9 mouse cellular contexts compared by ENCODE assay signal in the genomic region with DNA sequence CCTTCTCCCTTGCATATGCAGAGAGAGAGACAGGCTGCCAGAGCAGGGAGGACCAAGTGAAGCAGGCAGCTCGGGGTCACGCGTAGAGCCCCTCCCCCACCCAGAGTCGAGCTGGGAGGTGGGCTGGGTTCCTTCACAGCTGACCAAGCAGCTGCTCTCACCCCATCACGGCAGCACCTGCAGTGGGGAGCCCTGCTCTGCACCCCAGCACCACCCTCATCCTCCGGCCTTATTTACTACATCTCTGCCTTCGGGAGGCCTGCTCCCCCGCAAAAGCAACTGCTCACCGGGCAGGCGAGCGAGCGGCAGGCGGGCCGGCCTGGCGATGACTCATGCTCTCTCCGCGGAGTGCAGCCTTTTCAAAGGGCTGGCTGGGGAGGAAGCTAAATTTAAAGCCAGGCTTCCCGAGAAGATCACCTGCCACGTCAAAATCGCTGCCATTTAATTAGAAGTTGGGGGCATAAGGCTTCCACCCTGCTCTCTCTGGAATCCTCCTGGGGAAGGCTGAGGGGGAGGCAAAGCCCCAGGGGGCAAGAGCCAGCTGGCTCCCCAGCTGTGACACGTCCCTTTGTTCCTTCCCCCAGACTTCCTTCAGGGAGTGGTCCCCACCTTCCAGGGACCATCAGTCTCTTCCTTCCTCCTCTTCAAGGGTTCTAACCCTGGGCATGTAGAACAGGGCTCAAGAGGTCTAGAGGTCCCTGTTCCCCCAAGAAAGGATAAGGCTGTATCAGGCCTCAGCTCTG. TPM values are rescaled to one million over a fixed set of nuclear protein-coding genes. Genes with fewer than 3 reads are reported as not detected.
DNase-seq lines count a peak whose midpoint lies in the region; ATAC-seq and TF ChIP-seq lines count a peak whose summit lies in the region.
"Had no signal": no experiment of that assay in that cellular context is flagged by ENCODE, and none has a peak within 500 bp of the region (broad histone marks: within the 10 kb centered on the region; RNA-seq: fewer than 3 reads in every experiment).

No protein-coding gene starts in this region.

- no peak for TF ChIP-seq CTCF in kidney, adult 2 months (conservative IDR thresholded peaks at IDR 0.05; ENCODE audit: insufficient read depth, insufficient read length, low read depth, low read length)

- under 1% methylated on average over 21 of the region's 21 CpGs for WGBS in kidney, embryonic 16.5 days
- 22% methylated on average over 21 of the region's 21 CpGs for WGBS in kidney, adult 2 months
- 4% methylated on average over 21 of the region's 21 CpGs for WGBS in hindbrain, embryonic 15.5 days
- 3% methylated on average over 21 of the region's 21 CpGs for WGBS in liver, embryonic 11.5 days
- 3% methylated on average over 21 of the region's 21 CpGs for WGBS in neural tube, embryonic 11.5 days

- no peak for TF ChIP-seq POLR2A in kidney, adult 2 months (IDR thresholded peaks at IDR 0.05; ENCODE audit: low read depth, low read length)

- peaks cover 27% of the 10 kb centered on the region for H3K27me3 ChIP-seq in kidney, embryonic 16.5 days (ENCODE audit: insufficient read depth, low read length)
- H3K27me3 ChIP-seq in kidney, adult 2 months (replicated peaks; ENCODE audit: control insufficient read depth, insufficient read depth, low read length) = no peaks in the 10 kb centered on the region
- peaks cover 10% of the 10 kb centered on the region; the same call in 1 of the 2 replicates for H3K27me3 ChIP-seq in hindbrain, embryonic 15.5 days
- H3K27me3 ChIP-seq in liver, embryonic 11.5 days (replicated peaks; ENCODE audit: control insufficient read depth, insufficient read depth, low read length) = peaks cover 47% of the 10 kb centered on the region
- peaks cover 23% of the 10 kb centered on the region for H3K27me3 ChIP-seq in neural tube, embryonic 11.5 days (ENCODE audit: control insufficient read depth, insufficient read depth, low read length)

- peak overlapping the region; percentile 14; the same call in 1 of the 2 replicates for H3K9ac ChIP-seq in kidney, embryonic 16.5 days (replicated peaks; ENCODE audit: low read length)
- H3K9ac ChIP-seq in hindbrain, embryonic 15.5 days = 0 out of 2 replicates have a peak overlapping the region, but pooled peaks have one; percentile 22
- no peak overlapping the region for H3K9ac ChIP-seq in liver, embryonic 11.5 days (ENCODE audit: low read depth, low read length)
- H3K9ac ChIP-seq in neural tube, embryonic 11.5 days (ENCODE audit: low read length) = peak overlapping the region; percentile 43; the same call in 1 of the 2 replicates
- H3K9ac ChIP-seq: liver, embryonic 15.5 days had no signal

- no peak for DNase-seq in kidney, adult 2 months
- peak; percentile 58 to 62 for DNase-seq in cerebellum, postnatal 10 days
- peak; percentile 43 to 65 for DNase-seq in frontal cortex, postnatal 25 days (ENCODE audit: low spot score in 2 of 2)
- DNase-seq in liver, embryonic 11.5 days (ENCODE audit: low spot score) = peak; percentile 50
- DNase-seq in neural tube, embryonic 11.5 days (ENCODE audit: low spot score) = peak; percentile 69
- DNase-seq in thymus, postnatal 25 days = peak; percentile 12

- peak; percentile 64 for ATAC-seq in kidney, embryonic 16.5 days (ENCODE audit: low FRiP score, low TSS enrichment)
- ATAC-seq in hindbrain, embryonic 15.5 days (ENCODE audit: low FRiP score, low read depth) = no peak
- no peak for ATAC-seq in liver, embryonic 11.5 days (replicated peaks; ENCODE audit: low FRiP score)
- ATAC-seq in neural tube, embryonic 11.5 days (ENCODE audit: insufficient read depth, low FRiP score, low TSS enrichment) = no peak

- peak overlapping the region; percentile 37 for H3K4me2 ChIP-seq in kidney, embryonic 16.5 days (replicated peaks; ENCODE audit: low read depth, low read length)
- peak overlapping the region; percentile 36 for H3K4me2 ChIP-seq in hindbrain, embryonic 15.5 days
- H3K4me2 ChIP-seq in liver, embryonic 11.5 days = peak overlapping the region; percentile 47
- peak overlapping the region; percentile 43 for H3K4me2 ChIP-seq in neural tube, embryonic 11.5 days (ENCODE audit: low read depth)
- H3K4me2 ChIP-seq: liver, embryonic 15.5 days had no signal

- H3K4me3 ChIP-seq in kidney, embryonic 16.5 days (ENCODE audit: low read length) = 0 out of 2 replicates have a peak overlapping the region, but pooled peaks have one; percentile 5
- no peak overlapping the region for H3K4me3 ChIP-seq in kidney, adult 2 months (ENCODE audit: insufficient read depth, low read depth, low read length)
- H3K4me3 ChIP-seq in hindbrain, embryonic 15.5 days = no peak overlapping the region
- H3K4me3 ChIP-seq in liver, embryonic 11.5 days (ENCODE audit: low read depth, low read length) = no peak overlapping the region
- H3K4me3 ChIP-seq in neural tube, embryonic 11.5 days (ENCODE audit: low read depth, low read length) = no peak overlapping the region; the same call in 1 of the 2 replicates
- H3K4me3 ChIP-seq: liver, embryonic 15.5 days had no signal

- peaks cover 20% of the 10 kb centered on the region for H3K4me1 ChIP-seq in kidney, embryonic 16.5 days (ENCODE audit: insufficient read depth, low read length)
- H3K4me1 ChIP-seq in kidney, adult 2 months (ENCODE audit: control insufficient read depth, insufficient read depth, low read length) = no peaks in the 10 kb centered on the region
- H3K4me1 ChIP-seq in hindbrain, embryonic 15.5 days (replicated peaks) = peaks cover 18% of the 10 kb centered on the region
- H3K4me1 ChIP-seq in liver, embryonic 11.5 days (replicated peaks; ENCODE audit: control insufficient read depth, insufficient read depth, low read length) = peaks cover 3% of the 10 kb centered on the region; the same call in 1 of the 2 replicates
- H3K4me1 ChIP-seq in neural tube, embryonic 11.5 days (ENCODE audit: control insufficient read depth, insufficient read depth, low read length) = peaks cover 8% of the 10 kb centered on the region

- H3K27ac ChIP-seq in kidney, embryonic 16.5 days (ENCODE audit: low read length) = peak overlapping the region; percentile 27; the same call in 1 of the 2 replicates
- H3K27ac ChIP-seq in kidney, adult 2 months (ENCODE audit: insufficient read depth, low read depth, low read length) = no peak overlapping the region
- H3K27ac ChIP-seq in hindbrain, embryonic 15.5 days (replicated peaks) = no peak overlapping the region
- H3K27ac ChIP-seq in liver, embryonic 11.5 days (ENCODE audit: low read depth, low read length) = no peak overlapping the region
- H3K27ac ChIP-seq in neural tube, embryonic 11.5 days (ENCODE audit: low read depth, low read length) = no peak overlapping the region
- H3K27ac ChIP-seq: liver, embryonic 15.5 days had no signal

- H3K9me3 ChIP-seq in kidney, embryonic 16.5 days (ENCODE audit: low read length) = no peaks in the 10 kb centered on the region
- H3K9me3 ChIP-seq in hindbrain, embryonic 15.5 days = no peaks in the 10 kb centered on the region
- no peaks in the 10 kb centered on the region for H3K9me3 ChIP-seq in liver, embryonic 11.5 days (ENCODE audit: control insufficient read depth, low read length)
- no peaks in the 10 kb centered on the region for H3K9me3 ChIP-seq in neural tube, embryonic 11.5 days (ENCODE audit: control insufficient read depth, low read length)
- H3K9me3 ChIP-seq: liver, embryonic 15.5 days had no signal

- no peaks in the 10 kb centered on the region for H3K36me3 ChIP-seq in kidney, embryonic 16.5 days (ENCODE audit: insufficient read depth, low read length)
- H3K36me3 ChIP-seq in kidney, adult 2 months (ENCODE audit: control insufficient read depth, insufficient read depth, low read length) = no peaks in the 10 kb centered on the region
- H3K36me3 ChIP-seq in hindbrain, embryonic 15.5 days = no peaks in the 10 kb centered on the region
- H3K36me3 ChIP-seq in liver, embryonic 11.5 days (ENCODE audit: control insufficient read depth, insufficient read depth, low read length) = no peaks in the 10 kb centered on the region
- H3K36me3 ChIP-seq in neural tube, embryonic 11.5 days (ENCODE audit: control insufficient read depth, insufficient read depth, low read length) = no peaks in the 10 kb centered on the region
- H3K36me3 ChIP-seq: liver, embryonic 15.5 days had no signal

RNA-seq across cellular contexts. Expression of a gene that starts 3.7 kb away (rescaled TPM):
- 1.9 and 2.0 TPM in 2 replicates for polyA plus RNA-seq in kidney, embryonic 16.5 days (2015; fragmentation: Nextera tagmentation; extraction: Ambion mirVana)
- polyA plus RNA-seq in kidney, adult 2 months (2012; rRNA removed) = 1.6 and 2.2 TPM in 2 replicates
- polyA plus RNA-seq in hindbrain, embryonic 15.5 days (2015; fragmentation: Nextera tagmentation; extraction: Ambion mirVana) = 14.1 and 15.7 TPM in 2 replicates
- polyA plus RNA-seq in liver, embryonic 11.5 days (2014; fragmentation: Nextera tagmentation; extraction: Ambion mirVana) = 0.25 and 0.51 TPM in 2 replicates
- polyA plus RNA-seq in neural tube, embryonic 11.5 days (2014; fragmentation: Nextera tagmentation; extraction: Ambion mirVana) = 5.3 and 7.3 TPM in 2 replicates
